Mouse (Mus musculus): ENCODE data around the gene Scnn1a.

The Scnn1a gene

GRCm38 (mm10) chr6:125344084-125344483 lies 23.6 kb downstream of the Scnn1a start:
- DNase-seq = no peak

DNA sequence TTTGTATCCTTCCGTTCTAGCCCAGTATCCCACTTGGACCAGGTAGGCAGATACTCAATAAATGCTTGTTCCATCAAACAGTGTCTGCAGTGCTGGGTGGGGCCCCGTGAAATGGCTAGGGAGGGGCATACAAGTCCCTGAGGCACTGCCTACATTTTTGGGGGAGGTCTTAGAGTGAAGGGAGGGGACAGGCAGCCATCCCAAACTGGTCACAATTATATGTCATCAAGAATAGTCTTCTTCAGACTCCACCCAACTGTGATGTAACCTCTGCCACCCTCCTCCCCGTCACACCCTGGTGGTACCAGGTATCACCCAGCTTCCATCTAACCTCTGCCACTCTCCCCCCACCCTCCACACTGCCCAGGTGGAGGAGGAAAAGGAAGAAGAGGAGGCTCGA lies 24.4 kb downstream of the Scnn1a start:
- no peak for DNase-seq

- DNase-seq = no peak
Measured at GRCm38 (mm10) chr6:125345625-125346024, 25.2 kb downstream of the Scnn1a start.

DNA sequence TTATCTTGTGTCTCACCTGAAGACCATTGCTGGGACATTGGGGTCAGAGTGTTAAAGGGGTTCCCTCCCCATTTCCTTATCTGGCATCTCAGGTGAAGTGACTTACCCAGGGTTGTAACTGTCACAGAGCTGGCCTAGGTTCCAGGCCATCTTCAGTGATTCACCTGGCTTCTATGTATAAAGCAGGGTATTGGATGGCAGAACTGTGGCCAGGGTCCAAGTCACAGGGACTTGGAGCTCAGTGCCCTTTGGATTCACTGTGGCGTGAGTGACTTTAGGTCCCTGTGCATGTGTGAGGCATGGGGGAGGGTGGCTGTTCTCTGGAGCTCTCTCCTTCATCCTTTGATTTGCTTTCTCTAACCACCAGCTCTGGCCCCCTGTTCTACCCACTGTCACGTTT lies 25.6 kb downstream of the Scnn1a start:
- no peak for DNase-seq

- no peak for DNase-seq
Measured at GRCm38 (mm10) chr6:125348721-125349574, 28.5 kb downstream of the Scnn1a start, which contains the start of gene Tnfrsf1a. Gene Tnfrsf1a, plus strand, starts transcription at chr6:125349362.

DNA sequence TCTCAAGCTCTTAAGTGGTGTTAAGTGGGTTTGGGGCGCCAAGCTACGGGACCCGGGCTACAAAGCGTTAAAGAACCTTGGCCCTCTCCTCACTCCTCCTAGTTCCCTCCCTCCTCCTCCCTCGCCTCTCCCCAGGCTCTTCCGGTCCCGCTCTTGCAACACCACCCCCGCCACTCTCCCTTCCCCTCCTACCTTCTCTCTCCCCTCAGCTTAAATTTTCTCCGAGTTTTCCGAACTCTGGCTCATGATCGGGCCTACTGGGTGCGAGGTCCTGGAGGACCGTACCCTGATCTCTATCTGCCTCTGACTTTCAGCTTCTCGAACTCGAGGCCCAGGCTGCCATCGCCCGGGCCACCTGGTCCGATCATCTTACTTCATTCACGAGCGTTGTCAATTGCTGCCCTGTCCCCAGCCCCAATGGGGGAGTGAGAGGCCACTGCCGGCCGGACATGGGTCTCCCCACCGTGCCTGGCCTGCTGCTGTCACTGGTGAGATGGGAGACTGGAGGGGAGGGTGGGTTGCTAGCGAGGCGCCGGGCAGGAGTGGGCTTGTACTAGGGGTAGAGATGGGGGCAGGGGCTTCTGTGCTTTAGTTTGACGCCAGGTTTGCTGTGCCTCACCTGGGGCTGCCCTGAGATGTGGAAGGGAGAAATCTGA lies 29.2 kb downstream of the Scnn1a start:
- DNase-seq = no peak

- DNase-seq = no peak
Measured at GRCm38 (mm10) chr6:125350231-125350994, 30.0 kb downstream of the Scnn1a start.

DNA sequence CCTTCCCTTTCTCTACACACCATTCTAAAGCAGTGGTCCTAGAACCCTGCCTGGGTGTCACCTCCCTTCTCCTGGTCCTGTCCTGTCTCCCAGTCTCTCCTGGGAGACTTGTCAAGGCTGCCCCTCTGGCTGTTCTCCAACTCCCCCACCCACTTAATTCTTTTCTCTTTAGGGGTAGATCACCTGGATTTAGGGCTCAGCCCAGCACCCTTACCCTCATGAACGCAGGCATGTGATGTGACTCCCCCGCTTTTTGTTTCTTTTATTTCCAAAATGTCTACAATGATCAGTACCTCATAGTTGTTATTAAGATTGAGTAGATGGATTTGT lies 30.5 kb downstream of the Scnn1a start:
- no peak for DNase-seq

DNA sequence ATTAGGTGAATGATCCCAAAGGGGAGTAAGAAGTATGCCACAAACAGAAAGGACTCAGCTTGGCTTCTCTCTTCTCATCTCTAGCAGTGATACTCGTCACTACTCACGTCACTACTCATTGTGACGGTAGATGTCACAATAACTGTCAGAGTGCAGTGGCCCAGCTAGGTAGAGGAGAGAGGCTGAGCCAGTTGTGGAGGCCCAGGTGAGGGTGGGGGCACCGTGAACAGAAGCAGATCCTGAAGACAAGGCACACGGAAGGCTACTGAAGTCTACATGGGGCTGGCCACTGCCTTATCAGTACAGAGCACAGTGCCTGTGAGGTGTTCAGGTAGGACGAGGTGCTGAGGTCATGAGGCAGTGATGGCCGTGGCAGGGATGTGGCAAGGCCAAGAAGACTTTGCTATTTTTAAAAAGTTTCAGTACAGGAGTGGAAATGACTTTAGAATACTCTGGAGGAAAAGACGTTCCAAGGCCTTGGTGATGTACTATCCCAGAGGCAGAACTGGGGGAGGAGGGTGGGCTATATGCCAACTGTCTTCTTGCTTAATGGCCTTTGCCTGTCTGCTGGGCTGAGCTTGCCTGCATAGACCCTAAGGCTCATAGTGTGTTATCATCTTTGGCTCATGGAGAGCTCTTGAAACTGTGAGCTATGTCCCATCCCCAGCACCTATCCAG lies 31.0 kb downstream of the Scnn1a start:
- no peak for DNase-seq

GRCm38 (mm10) chr6:125352046-125352384 lies 31.6 kb downstream of the Scnn1a start:
- DNase-seq = no peak

- no peak for DNase-seq
Measured at GRCm38 (mm10) chr6:125352811-125353210, 32.4 kb downstream of the Scnn1a start.

- DNase-seq = no peak
Measured at GRCm38 (mm10) chr6:125353221-125353620, 32.8 kb downstream of the Scnn1a start.

GRCm38 (mm10) chr6:125353655-125354054 lies 33.2 kb downstream of the Scnn1a start:
- DNase-seq = no peak

- DNase-seq = no peak
Measured at GRCm38 (mm10) chr6:125354352-125355151, 34.1 kb downstream of the Scnn1a start.

- no peak for DNase-seq
Measured at GRCm38 (mm10) chr6:125355197-125355741, 34.8 kb downstream of the Scnn1a start.

DNA sequence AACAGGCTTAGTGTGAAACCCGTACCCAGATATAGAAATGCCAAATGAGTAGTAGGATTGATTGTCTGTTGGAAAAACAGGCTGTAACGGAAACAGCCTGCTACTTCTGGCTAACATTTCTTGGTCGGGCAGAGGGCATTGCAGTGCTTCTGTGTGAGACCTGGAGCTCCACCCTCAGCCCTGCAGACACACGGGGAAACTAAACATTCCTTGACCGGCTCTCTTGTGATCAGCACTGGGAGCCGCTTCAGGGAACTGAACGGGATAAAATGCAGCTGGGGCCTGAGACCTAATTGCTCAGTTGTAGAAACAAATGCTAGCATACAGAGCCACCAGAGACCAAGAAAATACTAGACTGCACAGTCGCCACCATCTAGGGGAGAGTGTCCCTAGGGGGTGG lies 35.8 kb downstream of the Scnn1a start:
- no peak for DNase-seq

DNA sequence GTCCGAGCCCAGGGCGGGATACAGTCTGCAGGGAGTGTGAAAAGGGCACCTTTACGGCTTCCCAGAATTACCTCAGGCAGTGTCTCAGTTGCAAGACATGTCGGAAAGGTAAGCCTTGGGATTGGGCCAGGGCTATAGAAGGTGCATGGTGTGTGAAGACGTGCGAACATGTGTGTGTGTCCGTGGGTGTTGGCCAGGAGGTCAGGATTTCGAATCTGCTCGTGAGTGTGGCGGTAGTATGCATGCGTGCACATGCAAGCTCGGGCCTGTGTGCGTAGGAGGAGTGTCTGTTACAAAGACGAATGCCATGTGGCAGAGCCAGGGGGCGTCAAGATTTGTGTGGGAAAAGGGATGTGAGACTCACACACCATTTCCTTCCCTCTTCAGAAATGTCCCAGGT lies 36.9 kb downstream of the Scnn1a start:
- DNase-seq = no peak

GRCm38 (mm10) chr6:125359999-125360398 lies 39.5 kb downstream of the Scnn1a start:
- DNase-seq = no peak

DNA sequence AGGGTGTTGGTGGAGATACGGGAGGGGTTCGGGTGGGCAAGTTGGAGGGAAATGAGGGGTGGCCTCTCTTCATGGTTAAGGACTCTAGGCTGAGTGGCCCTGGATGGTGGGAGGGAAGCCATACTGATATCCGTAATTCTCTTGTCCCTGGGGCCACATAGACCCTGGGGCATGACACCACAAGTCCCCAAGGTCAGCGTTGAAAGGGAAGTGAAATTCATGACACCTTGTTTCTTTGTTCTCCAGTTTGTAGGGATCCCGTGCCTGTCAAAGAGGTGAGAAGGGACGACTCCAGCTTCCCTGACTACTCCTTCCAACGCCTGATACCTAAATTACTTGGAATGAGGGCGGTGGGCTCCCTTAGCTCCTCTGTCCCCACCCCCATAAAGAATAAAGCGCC lies 40.4 kb downstream of the Scnn1a start:
- no peak for DNase-seq

GRCm38 (mm10) chr6:125361467-125362291 lies 41.2 kb downstream of the Scnn1a start:
- DNase-seq = peak; percentile 73

DNA sequence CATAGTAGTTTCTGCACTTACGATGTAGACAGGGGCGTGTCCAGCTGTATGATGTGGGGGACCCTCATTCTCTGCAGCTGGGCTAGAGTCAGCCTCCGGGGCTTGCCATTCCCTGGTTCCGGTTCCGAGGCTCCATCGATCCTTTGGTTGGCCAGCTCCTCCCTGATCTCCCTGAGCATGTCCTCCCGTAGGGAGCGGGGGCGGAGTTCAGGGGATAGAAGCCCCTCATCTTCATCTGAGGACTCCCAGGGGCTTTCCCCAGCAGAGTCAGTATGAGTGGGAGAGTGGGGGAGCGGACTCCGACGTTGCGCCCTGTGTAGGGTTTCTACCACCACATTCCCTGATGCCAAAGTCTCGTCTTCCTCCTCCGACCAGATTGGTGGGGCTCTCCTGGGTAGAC lies 42.6 kb downstream of the Scnn1a start:
- DNase-seq = no peak
